Mouse (Mus musculus): ENCODE measurements at regions not wholly inside any gene's neighbourhood (a gene's known extent, or its start where the extent isn't known, plus 50 kb on each side); places are given as distances from the start of the nearest gene placed in this dataset.

- no peak for DNase-seq
Measured at GRCm38 (mm10) chr13:60002098-60002497, 175.1 kb downstream of the Gas1 start.

GRCm38 (mm10) chr13:60001637-60002036 lies 175.5 kb downstream of the Gas1 start:
- no peak for DNase-seq

GRCm38 (mm10) chr13:60000618-60001347 lies 176.4 kb downstream of the Gas1 start:
- no peak for DNase-seq

- DNase-seq = no peak
Measured at GRCm38 (mm10) chr13:59997431-59997830, 174.5 kb upstream of the Tut7 start.

GRCm38 (mm10) chr13:59996146-59996814 lies 173.3 kb upstream of the Tut7 start:
- no peak for DNase-seq

DNA sequence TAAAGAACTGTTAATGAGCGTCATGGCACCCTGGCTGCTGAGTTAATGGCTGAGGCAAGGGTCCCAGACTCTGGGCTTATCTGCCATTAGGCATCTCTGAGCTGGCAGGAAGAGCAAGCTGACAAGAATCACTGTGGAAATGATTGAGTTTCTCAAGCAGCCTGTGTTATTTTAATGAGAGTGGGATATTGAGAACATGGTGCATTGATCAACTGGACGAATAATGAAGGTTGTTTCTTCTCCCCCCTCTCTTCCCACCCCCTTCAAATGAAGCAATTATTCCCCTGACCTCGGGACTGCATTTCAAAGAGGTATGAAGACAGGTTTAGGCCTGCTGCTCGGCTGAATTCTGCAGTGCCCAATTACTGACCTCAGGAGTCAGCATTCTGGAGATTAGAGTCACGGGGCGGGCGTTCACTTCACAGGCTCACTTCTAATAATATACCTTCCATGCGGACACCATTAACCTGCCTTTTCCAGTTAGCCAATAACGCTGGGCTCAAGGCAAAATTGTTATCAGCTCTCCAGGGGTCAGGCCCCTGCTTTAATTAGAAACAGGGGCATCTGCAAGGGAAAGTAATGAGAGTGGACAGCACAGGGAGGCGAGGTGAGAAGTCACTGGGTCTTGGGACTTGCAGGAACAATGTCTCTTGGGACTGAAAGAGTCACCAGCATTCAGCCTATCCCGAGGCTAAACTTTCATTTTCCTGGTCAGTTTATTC lies 170.0 kb upstream of the Tut7 start:
- DNase-seq = no peak

DNA sequence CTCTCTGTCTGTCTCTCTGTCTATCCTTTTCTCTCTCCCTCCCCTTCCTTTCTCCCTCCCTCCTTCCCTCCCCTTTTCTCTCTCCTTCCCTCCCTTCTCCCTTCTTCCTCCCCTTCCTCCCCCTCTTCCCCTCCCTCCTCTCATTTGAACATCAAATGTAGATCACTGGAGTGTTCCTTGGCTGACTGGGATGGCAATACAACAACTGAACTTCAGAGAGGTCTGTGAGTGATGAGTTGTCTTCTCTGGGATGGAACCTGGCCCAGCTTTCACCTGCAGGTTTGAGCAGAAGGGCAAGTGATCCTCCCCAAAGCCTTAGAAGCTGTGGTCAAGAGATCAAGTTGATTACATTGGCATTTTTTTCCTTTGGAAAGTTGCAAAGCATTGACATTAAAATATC lies 169.4 kb upstream of the Tut7 start:
- DNase-seq = no peak

DNA sequence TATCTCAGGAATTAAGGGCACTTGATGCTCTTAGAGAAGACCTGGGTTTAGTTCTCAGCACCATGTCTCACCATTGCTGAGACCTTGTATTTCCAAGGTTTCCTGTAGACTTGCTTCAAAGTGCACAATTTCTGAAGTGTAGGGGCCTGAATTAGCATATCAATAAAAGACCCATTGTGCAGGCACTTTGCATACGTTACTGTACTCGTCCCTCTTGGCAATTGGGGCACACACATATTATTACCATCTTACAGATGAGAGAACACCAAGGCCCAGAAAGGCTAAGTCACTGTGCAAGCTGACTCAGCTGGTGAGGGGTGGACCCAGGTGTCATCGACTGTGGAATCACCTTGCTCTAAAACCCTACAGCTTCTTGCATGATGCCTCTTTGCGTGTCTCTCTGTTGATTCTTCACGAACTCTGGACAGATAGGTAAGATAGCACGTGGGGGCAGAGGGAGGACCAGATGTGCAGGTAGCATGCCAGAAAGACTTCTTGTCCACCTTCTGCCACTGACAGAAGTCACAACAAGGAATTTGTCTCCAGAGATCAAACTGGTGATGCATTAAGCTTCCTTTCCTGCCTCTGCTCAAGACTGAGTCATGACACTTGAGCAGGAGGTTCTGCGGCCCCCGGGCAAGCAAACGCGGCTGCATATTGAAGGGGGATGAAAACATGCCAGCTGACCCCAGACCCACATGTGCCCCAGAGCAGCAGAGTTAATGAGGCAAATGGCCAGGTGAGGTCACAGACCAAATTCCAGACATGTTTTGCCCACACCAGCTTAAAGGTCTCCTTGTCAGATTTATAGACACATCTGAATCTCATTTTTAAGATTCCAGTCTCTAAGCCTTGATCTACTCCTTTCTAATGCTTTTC lies 167.7 kb upstream of the Tut7 start:
- DNase-seq = no peak

- no peak for DNase-seq
Measured at GRCm38 (mm10) chr13:59988393-59988965, 165.5 kb upstream of the Tut7 start.

- no peak for DNase-seq
Measured at GRCm38 (mm10) chr13:59976425-59976824, 153.5 kb upstream of the Tut7 start.

- DNase-seq = no peak
Measured at GRCm38 (mm10) chr13:59972093-59972427, 149.1 kb upstream of the Tut7 start.

DNA sequence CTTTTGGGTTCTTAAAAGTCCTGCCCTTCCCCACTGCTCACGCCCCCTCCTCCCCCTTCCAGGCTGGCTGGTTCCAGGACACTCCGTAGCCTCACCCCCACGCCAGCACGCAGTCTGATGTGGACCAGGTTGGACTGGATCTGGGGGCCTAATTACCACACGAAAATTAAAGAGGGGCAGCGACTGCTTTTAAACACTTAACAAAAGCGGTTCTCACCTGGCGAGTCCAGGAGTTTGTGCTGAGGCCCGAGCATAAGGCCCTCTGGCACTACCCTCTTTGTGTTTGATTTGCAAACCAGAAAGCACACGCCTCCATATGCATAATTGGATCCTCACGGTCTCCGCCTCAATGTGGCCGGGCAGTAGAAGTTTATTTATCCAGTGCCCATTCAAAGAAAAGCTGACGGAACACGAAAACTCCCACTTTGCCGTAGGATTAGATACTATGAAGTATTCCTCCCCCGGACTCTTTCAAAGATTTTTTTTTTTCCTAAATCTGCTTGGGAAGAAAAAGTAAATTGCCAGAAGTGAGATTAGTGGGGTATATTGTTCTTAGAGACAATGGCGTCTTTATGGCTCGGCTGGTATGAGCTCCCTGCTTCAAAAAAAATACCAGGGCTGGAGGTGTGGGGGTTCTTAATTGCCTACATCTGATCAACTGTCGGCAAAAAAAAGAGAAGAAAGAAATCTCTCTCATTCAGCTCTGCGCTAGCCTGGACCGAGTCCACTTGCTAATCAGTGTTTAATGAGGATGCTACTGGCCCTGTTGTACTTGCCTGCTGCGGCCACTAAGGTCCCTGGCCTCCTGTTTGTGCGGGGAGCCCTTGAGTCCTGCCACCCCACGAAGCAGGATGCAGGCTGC lies 148.5 kb upstream of the Tut7 start:
- no peak for DNase-seq

DNA sequence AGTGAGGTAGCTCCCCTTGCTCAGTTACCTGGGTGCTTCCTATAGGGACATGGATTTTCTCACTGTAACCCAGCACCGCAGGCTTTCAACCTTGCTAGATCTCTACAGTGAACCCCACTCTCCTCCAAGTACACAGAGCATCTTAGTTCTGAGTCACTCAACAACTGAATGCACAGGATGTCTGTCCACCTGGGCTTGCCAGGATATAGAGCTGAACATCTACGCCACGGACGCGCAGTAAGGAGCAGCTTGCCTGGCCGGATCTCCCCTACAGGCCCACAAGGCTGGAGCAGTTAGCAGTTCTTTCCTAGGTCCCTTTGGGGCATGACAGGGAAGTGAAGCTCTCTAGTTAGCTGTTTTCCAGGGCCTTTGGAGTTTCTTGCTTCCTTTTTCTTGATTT lies 147.5 kb upstream of the Tut7 start:
- no peak for DNase-seq

DNA sequence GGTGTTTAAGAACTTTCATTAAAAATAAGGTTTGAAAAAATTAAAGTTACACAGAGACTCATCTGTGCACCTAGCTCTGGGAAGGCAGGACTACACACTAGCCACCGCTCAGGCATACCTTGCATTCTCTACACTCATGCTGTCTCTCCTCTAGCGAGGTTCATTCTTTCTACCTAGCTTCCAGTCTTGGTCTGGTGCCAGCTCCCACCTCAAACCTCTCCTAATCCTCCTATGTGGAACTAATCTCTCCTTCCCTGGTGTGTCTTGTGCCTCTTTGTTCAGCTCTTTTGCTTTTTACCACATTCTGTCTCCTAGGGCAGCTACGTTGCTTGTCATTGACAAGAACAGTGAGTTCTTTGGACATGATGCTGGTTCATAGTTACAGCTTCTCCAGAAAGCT lies 146.5 kb upstream of the Tut7 start:
- no peak for DNase-seq

DNA sequence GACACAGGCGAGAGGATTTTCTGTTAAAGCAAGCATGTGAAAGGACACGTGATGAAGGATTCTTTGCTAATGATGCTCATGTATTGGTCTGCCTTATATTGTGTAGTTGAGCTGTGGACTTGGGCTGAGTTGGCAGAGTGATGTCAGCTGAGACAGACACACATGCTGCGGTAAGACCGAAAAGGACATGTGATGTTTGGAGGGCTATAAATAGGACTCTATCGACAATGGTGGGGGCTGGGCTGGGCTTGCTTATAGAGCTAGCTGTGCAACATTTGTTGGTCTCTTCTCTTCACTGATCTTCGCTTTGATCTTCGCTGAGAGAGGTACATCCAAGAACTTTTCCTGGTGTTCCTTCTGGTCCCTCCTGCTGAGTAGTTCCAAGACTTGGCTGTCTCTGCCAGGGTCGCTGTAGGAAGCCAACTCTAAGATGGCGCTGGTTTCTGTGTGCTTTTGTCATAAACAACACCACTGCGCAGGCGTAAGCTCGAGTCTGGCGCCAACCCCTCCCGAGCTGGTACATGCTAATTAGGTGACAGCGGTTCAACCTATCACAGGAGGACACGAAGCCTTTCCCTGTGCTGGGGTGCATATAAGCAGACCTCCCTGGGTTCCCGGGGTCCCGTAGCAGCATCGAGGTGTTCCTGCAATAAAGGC lies 145.8 kb upstream of the Tut7 start:
- peak; percentile 31 to 34 for DNase-seq

GRCm38 (mm10) chr13:59966535-59967255 lies 143.7 kb upstream of the Tut7 start:
- DNase-seq = no peak

DNA sequence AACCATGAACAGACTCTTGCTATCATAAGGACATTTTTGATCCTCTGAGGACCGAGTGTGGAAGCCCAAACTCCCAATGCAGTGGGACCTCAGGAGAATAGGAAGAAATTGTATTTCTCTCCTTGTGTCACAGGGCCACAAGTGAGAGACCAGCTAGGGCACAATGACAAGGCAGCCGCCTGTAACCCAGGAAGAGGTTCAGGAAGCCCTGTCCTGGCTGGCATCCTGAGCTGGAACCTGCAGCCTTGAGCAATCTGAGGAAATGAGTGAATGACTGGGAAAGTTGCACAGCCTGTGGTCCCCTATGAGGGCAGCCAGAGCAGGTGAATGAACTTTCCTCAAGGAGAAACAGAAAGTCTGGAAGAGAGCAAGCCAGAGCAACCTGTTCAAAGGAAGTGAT lies 142.0 kb upstream of the Tut7 start:
- no peak for DNase-seq

DNA sequence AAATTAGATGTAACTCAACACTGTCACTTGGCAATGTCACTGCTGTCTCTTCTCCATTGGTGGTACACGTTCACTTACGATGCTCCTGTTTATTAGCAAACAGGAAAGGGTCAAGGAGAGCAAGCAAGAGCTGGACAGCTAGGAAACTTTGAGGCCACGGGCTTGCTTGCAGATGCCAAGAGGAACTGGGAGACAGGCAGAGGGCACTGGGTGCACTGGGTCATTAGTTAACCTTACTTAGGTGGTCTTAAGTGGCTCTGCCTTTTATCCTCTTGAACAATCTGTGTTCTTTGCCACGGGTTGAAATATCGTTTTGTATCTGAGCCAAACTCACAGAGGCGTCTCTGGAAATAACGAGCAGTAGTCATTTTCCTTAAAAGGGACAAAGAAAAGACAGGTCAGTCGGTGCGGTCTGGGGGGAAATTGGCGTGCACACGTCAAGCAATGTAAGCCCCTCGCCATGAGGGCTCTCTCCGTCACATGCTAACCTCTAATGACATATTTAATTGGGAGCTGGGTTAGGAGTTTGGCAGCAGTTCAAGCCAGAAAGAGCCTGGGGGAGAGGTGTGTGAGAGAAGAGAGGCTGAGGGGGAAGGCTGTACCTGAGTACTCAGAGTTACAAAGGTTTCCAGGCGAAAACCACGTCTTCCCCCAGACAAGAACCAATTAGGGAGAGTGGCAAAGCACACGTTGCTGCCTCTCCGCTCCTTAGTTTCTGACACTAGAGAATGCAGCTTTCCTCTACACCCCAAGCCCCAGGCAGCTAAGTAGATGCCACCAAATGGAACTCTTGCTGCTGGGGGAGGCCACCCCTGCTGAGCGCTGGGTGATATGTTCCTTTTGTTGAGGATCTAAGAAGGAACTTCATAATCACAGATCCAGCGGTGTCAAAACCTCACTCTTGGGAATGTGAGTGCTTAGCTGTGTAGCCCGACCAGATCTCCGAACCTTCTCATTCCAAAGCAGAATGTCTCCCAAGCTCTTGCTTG lies 140.0 kb upstream of the Tut7 start:
- no peak for DNase-seq

DNA sequence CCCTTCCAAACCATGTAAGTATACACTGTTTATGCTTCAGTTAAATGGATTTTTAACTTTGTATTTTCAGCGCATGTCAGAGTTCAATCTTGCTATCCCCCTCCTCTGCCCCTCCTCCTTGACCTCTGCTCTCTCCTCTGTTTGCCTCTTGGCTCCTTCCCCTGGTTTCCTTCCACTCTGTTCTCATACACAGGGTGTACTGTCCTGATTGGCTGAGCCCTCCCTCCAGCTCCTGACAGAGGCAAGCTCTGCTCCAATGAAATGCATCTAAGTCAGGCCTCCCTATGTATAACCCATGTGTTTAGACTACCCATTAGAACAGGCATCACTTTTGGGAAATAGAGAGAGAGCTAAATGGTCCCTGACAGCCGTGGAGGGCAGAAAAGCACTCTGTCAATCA lies 133.5 kb upstream of the Tut7 start:
- DNase-seq = no peak
